Mouse (Mus musculus) cerebellum, adult 2 months (tissue): ENCODE measurements at regions not wholly inside any gene's neighbourhood (a gene's known extent, or its start where the extent isn't known, plus 50 kb on each side); places are given as distances from the start of the nearest gene placed in this dataset.
A peak's percentile ranks its signal among the peaks of the same experiment; 100 is the strongest.

Experiments used
- DNase-seq, 2 experiments: peaks; one replicate each; pipeline ENCODE4 v3.0.0; 2021
- H3K27ac ChIP-seq: fragments of 200-500 bp; 2 replicates; pipeline ENCODE4 v1.5.1; 2012; ENCODE audit warnings: low read length, control low read depth, inconsistent platforms; ENCODE audit not compliant: insufficient read depth
- H3K27me3 ChIP-seq: fragments of 200-500 bp; 2 replicates; pipeline ENCODE4 v1.6.1; 2012; ENCODE audit warnings: inconsistent platforms, mild to moderate bottlenecking, low read length, moderate library complexity; ENCODE audit not compliant: control insufficient read depth, insufficient read depth
- H3K4me1 ChIP-seq: fragments of 200-500 bp; 2 replicates; pipeline ENCODE4 v1.6.1; 2011; ENCODE audit warnings: low read length; ENCODE audit not compliant: control insufficient read depth, insufficient read depth
- H3K4me3 ChIP-seq: fragments of 200-500 bp; replicated peaks from 2 replicates; pipeline ENCODE3; 2011; ENCODE audit warnings: mild to moderate bottlenecking, low read depth, low read length, control low read depth; ENCODE audit not compliant: insufficient read depth
- CTCF ChIP-seq: fragments of 200-500 bp; IDR thresholded peaks from 2 replicates; pipeline ENCODE4 v1.5.1; 2011; ENCODE audit warnings: low read depth, mild to moderate bottlenecking, control low read depth, low read length, moderate library complexity, borderline replicate concordance; ENCODE audit not compliant: insufficient read depth
- POLR2A ChIP-seq: fragments of 200-500 bp; IDR thresholded peaks from 2 replicates; pipeline ENCODE4 v1.6.1; 2011; ENCODE audit warnings: low read length, control low read depth, borderline replicate concordance; ENCODE audit not compliant: insufficient read depth
- WGBS: fragments of 180-500 bp; shearing (Covaris S2); methylation state at CpG from one replicate; pipeline ENCODE4 v1.1.7; 2018; 5-methylcytosine and 5-hydroxymethylcytosine counted together

- H3K4me3 ChIP-seq = no peak overlapping the region
- TF ChIP-seq POLR2A = no peak
- no peak for TF ChIP-seq CTCF
- no peaks in the 10 kb centered on the region for H3K27me3 ChIP-seq
- WGBS = 53% methylated on average over 3 of the region's 3 CpGs
- no peak overlapping the region for H3K27ac ChIP-seq
- no peaks in the 10 kb centered on the region for H3K4me1 ChIP-seq
- peak; percentile 13 to 37 for DNase-seq
Observed at GRCm38 (mm10) chr16:49614801-49615200, 84.2 kb upstream of the Ift57 start.

- WGBS = 34% methylated on average over 20 of the region's 20 CpGs
- peak; percentile 24 to 33 for DNase-seq
- H3K27me3 ChIP-seq = no peaks in the 10 kb centered on the region
- H3K27ac ChIP-seq = no peak overlapping the region
- peak overlapping the region; percentile 48 for H3K4me3 ChIP-seq
- no peak for TF ChIP-seq CTCF
- TF ChIP-seq POLR2A = no peak
- H3K4me1 ChIP-seq = no peaks in the 10 kb centered on the region
Observed at GRCm38 (mm10) chr16:49615342-49616020, 83.6 kb upstream of the Ift57 start.

GRCm38 (mm10) chr16:49616263-49616872, 82.7 kb upstream of the Ift57 start:
- Histone ChIP-seq H3K27me3 (no peaks in the 10 kb centered on the region), H3K4me1 (no peaks in the 10 kb centered on the region), H3K27ac (no peak overlapping the region), H3K4me3 (peak overlapping the region; percentile 46)
- peak; percentile 59 to 62 for DNase-seq
- 7% methylated on average over 13 of the region's 13 CpGs for WGBS
- TF ChIP-seq POLR2A (no peak), CTCF (no peak)

- H3K4me3 ChIP-seq = no peak overlapping the region
- 85% methylated on average over 5 of the region's 5 CpGs for WGBS
- no peak overlapping the region for H3K27ac ChIP-seq
Observed at GRCm38 (mm10) chr16:49633502-49633901, 65.5 kb upstream of the Ift57 start.

GRCm38 (mm10) chr16:49635506-49635905, 63.5 kb upstream of the Ift57 start:
- H3K27ac ChIP-seq = no peak overlapping the region
- no peak overlapping the region for H3K4me3 ChIP-seq
- 71% methylated on average over 8 of the region's 8 CpGs for WGBS
- H3K4me1 ChIP-seq = no peaks in the 10 kb centered on the region
- TF ChIP-seq POLR2A = no peak
- TF ChIP-seq CTCF = no peak
- DNase-seq = no peak
- H3K27me3 ChIP-seq = no peaks in the 10 kb centered on the region

More at GRCm38 (mm10) chr16:49633502-49633901, 65.5 kb upstream of the Ift57 start:
- Histone ChIP-seq H3K27me3 (no peaks in the 10 kb centered on the region), H3K4me1 (no peaks in the 10 kb centered on the region)
- no peak for DNase-seq
- TF ChIP-seq CTCF (no peak), POLR2A (no peak)

- no peaks in the 10 kb centered on the region for H3K4me1 ChIP-seq
- no peak for DNase-seq
- no peak overlapping the region for H3K27ac ChIP-seq
- H3K27me3 ChIP-seq = no peaks in the 10 kb centered on the region
- no peak overlapping the region for H3K4me3 ChIP-seq
- TF ChIP-seq CTCF (no peak), POLR2A (no peak)
- 98% methylated on average over 1 of the region's 1 CpGs for WGBS
Observed at GRCm38 (mm10) chr16:49636467-49636866, 62.6 kb upstream of the Ift57 start.

- no peak overlapping the region for H3K4me3 ChIP-seq
- no peak for DNase-seq
- 66% methylated on average over 1 of the region's 1 CpGs for WGBS
- TF ChIP-seq POLR2A (no peak), CTCF (no peak)
- no peak overlapping the region for H3K27ac ChIP-seq
- no peaks in the 10 kb centered on the region for H3K4me1 ChIP-seq
- H3K27me3 ChIP-seq = no peaks in the 10 kb centered on the region
Observed at GRCm38 (mm10) chr16:49642696-49643095, 56.3 kb upstream of the Ift57 start.

GRCm38 (mm10) chr16:49644416-49644815, 54.6 kb upstream of the Ift57 start:
- no peak overlapping the region for H3K27ac ChIP-seq
- TF ChIP-seq CTCF (no peak), POLR2A (no peak)
- no peaks in the 10 kb centered on the region for H3K4me1 ChIP-seq
- 97% methylated on average over 1 of the region's 1 CpGs for WGBS
- H3K27me3 ChIP-seq = no peaks in the 10 kb centered on the region
- DNase-seq = no peak
- no peak overlapping the region for H3K4me3 ChIP-seq
